Mouse (Mus musculus) large intestine, adult 2 months (tissue): ENCODE results near the gene Fkbp1b. TPM values are rescaled to one million over a fixed set of nuclear protein-coding genes. Genes with fewer than 3 reads are reported as not detected.
"Not testable (repeated sequence)": the region's sequence is repeated elsewhere in the genome, so short reads cannot be mapped to it uniquely, and the experiment has no call there.

Experiments
- DNase-seq: peaks from one replicate; pipeline ENCODE4 v3.0.0-alpha.2; 2012; ENCODE audit warnings: low read depth, low spot score
- WGBS: fragments of 180-500 bp; shearing (Covaris S2); methylation state at CpG from one replicate; pipeline ENCODE4 v1.1.7; 2018; 5-methylcytosine and 5-hydroxymethylcytosine counted together
- polyA plus RNA-seq: library from polyadenylated mRNA; depleted of rRNA; stranded (reverse); fragments of >200 nt; gene quantifications from 2 replicates; pipeline ENCODE4 v1.2.3, GENCODE M21; 2012

Fkbp1b gene
- polyA plus RNA-seq, 1 experiment: 3.0 TPM

DNA sequence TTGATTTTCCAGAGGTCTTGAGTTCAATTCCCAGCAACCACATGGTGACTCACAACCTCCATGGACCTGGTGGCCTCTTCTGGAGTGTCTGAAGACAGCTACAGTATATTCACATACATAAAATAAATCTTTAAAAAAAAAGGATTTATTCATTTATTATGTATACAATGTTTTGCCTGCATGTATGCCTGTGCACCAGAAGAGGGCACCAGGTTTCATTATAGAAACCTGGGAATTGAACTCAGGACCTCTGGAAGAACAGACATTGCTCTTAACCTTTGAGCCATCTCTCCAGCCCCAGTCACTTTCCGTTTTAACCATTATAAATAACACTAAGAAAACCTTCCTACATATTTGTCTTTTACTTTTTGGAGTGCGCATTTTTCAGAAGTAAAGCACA lies 15.4 kb upstream of the Fkbp1b start:
- DNase-seq: no peak
- 88% methylated on average over 2 of the region's 2 CpGs for WGBS

DNA sequence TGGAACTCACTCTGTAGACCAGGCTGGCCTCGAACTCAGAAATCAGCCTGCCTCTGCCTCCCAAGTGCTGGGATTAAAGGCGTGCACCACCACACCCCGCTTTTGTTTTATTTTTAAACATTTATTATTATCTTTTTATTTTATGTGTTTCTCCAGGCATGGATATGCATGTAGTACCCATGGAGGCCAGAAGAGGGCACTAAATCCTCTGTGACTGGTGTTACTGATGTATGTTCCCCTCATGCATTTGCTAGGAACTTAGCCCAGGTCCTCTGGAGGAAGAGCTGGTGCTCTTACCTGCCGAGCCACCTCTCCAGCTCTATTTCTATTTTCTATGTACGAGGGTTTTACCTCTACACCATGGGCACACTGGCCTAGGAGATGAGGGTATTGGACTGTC lies 14.8 kb upstream of the Fkbp1b start:
- 100% methylated on average over 5 of the region's 5 CpGs for WGBS
- DNase-seq: no peak

DNA sequence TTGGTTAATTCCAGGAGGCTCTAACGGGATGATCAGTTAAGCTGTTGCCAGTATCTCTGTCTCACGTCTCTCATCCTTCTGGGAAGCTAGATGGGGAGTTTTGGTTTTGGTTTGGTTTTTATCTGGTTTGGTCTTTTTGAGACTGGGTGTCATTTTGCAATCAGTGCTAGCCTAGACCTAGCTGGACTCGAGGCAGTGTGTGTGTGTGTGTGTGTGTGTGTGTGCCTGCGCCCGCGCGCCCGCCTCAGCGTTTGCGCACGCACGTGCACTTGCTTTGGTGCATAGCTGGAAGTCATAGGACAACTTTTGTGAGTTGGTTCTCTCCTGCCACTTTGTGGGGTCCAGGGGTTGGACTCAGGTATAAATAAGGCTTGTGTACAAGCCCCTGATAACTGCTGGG lies 2.4 kb upstream of the Fkbp1b start:
- DNase-seq: no peak
- 1% methylated on average over 12 of the region's 12 CpGs for WGBS

DNA sequence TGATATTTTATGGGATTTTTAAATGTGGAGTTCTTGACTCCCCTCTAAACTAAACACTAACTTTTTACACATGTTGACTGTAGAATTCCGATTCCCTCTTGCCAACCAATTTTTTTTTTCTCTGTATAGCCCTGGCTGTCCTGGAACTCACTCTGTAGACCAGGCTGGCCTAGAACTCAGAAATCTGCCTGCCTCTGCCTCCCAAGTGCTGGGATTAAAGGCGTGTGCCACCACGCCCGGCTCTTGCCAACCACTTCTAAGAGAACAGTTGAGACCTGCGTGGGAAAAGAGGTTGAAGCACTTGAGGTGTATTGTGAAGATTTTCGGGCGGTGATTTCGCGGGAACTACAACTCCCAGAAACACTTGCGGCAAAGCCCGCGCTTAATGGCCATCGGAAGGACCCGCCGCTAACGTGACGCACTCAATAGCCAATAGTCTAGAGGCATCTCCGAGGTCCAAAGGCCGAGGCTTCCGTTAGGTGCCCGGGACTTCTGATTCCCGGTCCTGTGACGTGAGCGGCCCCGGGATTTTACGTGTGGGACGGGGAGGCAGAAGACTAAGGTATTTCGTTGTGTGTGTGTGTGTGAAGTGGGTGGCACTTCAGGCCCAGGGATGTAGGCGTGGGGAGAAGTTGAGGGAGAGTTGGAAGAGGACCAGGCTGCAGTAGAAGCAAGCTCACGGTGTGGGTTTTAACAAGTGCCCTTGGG lies 1.7 kb upstream of the Fkbp1b start, which contains the start of gene Wdcp:
TSS of gene Wdcp (plus strand) at position 414 of the 708 bp plus-strand sequence.
- WGBS: under 1% methylated on average over 30 of the region's 30 CpGs
- peak; percentile 89 for DNase-seq

DNA sequence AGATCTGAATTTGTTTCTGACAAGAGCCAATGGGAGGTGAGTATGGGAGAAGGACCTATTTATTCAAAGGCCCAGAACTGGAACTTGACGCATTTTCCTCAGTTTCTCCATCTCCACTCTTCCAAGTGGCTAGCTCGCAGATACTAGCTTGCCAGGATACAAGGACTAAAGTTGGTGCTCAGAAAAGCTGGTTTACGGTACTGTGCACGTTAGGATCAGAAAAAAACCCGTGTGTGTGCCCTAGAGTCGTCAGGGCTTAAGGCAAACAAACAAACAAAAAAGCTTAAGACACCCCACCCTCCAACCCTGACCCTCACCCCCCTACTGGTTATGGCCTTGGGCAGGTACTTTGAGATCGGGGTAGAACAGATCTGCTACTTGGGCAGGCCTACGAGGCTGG lies 1.1 kb upstream of the Fkbp1b start:
- DNase-seq: no peak
- 85% methylated on average over 8 of the region's 8 CpGs for WGBS

DNA sequence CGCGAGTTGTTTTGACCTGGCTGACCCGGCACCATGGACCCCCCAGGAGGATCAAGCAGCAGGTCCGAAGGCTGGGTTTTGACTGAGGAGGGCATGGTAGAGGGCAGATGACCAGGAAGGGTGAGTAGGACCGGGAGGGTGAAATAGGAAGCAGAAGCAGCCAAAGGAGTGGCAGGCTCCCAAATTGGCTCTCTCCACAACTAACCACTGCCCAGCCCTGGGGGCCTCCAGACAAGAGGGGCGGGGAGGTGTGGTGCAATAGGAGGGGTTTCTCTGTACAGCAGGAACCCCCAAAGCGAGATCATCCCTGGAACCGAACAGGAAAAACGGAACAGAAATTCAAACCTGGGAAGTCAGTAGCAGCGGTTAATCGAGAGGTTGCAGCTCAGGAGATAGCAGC lies 650 bp downstream of the Fkbp1b start:
- WGBS: 5% methylated on average over 11 of the region's 11 CpGs

DNA sequence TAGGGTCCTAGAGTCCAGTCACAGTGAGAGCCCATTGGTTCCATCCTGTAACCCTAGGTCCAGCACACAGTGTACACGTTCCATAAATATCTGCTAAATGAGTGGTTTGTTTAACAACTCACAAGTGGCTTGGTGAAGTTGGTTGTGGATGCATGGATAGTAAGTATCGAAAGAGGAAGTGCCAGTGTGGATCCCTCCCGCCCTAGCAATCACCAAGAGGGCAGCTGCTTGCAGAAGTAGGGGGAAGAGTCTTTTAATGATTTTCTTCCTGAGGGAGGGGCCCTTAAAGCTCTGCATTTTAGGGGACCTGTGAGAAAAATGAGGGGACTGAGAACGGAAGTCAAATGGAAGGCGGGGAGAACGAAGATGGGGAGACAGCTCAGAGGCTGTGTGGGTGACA lies 1.4 kb downstream of the Fkbp1b start:
- WGBS: 37% methylated on average over 6 of the region's 6 CpGs

More for the DNA sequence above, 650 bp downstream of the Fkbp1b start:
- no peak for DNase-seq

DNA sequence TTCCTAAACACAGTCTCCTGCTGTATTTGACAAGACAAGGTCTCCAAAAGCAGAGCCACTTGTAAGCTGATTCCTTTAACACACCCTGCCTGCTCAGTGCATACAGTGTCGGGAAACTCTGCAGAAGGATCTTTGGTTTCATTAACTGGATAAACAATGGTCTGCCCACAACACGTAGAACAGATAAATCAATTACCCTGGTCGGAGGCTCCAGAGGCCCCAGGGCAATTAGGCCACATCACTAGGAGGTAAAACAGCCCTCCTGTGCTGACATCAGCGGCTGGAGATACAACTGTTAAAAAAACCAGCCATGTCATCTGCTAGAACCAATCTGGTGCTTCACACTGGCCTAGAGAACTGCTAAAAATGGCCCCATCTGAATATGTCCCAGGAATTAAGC lies 4.4 kb downstream of the Fkbp1b start:
- no peak for DNase-seq
- 42% methylated on average over 4 of the region's 4 CpGs for WGBS

More for the DNA sequence above, 1.4 kb downstream of the Fkbp1b start:
- no peak for DNase-seq

DNA sequence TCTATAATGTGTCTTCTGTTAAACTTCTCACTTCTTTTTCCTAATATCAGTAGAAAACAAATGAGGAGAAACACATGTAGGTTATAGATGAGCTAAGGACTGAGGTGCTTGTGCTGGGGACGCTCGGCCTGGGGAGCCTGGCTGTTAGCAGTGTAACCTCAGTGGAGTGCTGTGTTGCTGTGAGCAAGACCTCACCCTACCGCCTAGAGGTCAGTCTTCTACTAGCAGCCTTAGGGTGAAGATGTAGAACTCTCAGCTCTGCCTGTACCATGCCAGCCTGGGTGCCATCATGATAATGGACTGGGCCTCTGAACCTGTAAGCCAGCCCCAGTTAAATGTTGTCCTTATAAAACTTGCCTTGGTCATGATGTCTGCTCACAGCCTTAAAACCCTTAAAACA lies 14.1 kb downstream of the Fkbp1b start:
- no peak for DNase-seq
- WGBS: 89% methylated on average over 3 of the region's 3 CpGs

DNA sequence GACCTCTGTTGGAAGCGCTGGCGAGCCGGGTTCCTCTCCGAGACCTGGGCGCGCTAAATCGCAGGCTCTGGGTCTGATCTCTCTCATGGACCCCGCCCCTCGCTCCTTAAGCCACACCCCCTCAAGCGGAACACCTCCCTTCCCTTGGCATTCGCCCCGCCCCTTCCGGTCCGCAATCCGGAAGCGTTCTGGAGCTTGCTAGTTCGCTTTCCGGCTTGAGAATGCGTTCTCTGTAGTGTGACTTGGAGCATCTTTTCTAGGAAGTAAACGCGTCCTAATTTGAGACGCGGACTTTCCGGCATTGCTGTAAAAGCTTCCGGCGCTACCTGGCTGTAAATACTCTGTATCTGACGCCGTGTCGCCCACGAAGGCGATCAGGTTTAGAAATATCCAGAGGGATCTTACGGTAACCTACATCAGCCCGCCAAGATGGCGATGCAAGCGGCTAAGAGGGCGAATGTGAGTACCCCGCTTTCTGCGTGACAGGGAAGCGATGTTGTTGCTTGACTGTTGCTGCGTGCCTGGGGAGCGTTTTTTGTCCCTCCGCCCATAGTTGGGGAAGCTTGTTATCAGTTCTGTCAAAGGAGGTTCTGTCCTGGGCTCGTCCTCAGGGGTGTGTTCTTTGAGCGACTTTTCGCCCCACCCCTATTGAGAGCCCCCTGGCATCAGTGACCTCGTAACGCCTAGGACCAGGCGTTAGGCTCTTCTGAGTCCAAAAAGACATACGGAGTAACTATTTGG lies 23.9 kb downstream of the Fkbp1b start, which contains the start of gene Sf3b6:
TSS of gene Sf3b6 (plus strand) at position 184 of the 741 bp plus-strand sequence.
- under 1% methylated on average over 49 of the region's 49 CpGs for WGBS

DNA sequence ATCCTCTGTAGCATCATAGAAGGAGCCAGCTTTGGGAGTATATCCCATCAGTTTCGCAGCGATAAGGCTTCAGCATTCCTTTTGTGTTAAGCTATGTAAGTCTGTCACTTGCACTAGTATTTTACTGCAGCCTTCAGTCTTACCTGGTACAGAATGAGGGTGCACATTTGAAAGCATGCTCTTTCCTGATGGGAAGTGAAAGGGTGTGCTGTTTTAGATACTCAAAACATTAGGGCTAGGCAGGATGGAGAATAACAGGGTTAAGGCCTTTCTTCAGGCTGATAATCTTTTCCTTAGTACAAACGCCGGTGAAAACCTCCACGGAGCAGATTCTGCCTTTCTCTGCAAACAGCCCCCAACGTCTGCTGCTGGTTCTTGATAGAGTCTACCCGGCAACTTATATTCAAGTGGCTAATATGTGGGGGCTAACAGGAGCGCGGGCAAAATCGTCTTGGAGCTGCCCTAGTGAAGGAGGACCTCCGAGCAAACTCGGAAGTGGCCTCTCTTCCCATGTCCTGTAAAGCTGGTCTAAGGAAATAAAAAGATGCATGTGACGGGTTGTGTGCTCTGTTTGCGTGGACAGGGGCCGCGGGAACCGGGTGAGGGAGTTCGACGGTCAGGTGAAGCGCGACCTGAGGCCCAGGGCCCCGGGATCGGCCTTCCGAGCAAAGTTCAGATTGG lies 24.6 kb downstream of the Fkbp1b start:
- DNase-seq: no peak
- WGBS: 7% methylated on average over 24 of the region's 24 CpGs

More for the DNA sequence above, 23.9 kb downstream of the Fkbp1b start, which contains the start of gene Sf3b6:
- DNase-seq: peak; percentile 96

DNA sequence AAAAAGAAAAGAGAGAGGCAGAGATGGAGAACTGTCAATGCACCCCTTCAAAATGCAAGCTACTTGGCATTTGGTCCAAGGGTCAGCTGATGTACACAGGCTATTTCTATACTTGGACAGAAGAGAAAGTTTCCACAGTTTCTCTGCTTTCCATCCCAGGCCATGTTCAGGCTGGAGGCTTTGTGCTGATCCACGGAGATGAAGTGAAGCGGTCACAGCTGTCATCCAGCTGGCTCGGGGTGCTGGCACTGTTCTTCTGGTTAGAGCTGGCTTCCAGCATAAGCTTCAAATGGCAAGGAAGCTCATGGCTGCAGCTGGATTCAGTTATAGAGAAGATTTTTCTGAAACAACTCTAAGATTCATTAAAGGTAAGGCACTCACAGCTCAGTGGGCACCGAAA lies 27.8 kb downstream of the Fkbp1b start:
- no peak for DNase-seq
- WGBS: 77% methylated on average over 4 of the region's 4 CpGs

DNA sequence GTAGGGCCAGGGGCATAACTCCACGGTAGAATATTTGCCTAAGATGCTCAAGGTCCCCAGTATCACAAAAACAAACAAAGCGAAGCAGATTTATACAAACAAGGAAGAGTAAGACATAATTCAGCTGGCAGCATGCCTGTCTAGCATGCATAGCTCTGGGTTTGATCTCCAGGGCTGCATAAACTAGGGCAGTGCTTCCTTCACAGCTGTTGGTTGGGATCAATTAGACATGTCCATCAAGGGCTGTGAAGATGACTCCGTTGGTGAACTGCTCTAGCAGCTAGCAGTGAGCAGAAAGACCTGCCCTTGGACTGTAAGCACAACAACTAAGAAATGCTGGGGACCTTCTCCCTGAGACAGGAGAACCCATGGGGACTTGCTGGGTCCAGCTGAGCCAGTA lies 29.7 kb downstream of the Fkbp1b start:
- WGBS: 11% methylated on average over 3 of the region's 3 CpGs

DNA sequence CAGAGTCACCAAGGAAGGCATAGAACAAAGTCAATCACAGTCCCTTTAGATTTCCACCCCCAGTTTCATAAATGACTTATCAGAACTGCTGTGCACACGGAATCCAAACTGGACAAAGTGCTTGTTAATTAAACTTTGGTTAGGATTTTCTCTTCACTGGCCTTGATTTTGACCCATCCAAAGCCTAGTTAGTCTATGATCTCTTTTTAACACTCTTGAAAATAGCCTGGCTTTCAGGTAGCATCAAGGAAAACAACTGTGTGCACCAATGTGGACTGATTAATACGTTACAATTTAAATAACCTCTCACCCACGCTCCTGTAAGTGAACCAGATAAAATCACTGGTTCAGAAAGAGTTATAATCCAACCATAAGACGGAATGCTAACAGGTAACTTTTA lies 30.4 kb downstream of the Fkbp1b start:
- no peak for DNase-seq
- WGBS: 80% methylated on average over 4 of the region's 4 CpGs

More for the DNA sequence above, 29.7 kb downstream of the Fkbp1b start:
- DNase-seq: no peak

DNA sequence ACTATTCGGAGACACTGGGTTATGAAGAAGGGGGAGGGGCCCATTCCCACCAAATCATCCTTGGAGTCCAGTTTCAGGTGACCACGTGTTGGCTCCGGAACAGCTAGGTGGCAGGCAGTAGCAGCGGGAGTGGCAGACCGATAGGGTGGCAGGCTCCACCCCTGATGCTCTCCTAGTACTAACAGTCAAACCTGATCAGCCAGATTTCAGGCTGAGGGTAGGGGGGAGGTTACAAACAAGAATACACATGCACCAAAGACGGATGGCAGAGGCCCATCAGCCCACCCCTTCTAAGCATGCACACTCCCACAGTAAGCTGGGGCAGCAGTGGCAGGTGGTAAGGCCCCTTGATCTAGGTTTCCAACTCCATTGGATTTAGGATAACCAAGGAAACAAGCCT lies 43.9 kb downstream of the Fkbp1b start:
- 46% methylated on average over 6 of the region's 6 CpGs for WGBS
- DNase-seq: not testable (repeated sequence)

DNA sequence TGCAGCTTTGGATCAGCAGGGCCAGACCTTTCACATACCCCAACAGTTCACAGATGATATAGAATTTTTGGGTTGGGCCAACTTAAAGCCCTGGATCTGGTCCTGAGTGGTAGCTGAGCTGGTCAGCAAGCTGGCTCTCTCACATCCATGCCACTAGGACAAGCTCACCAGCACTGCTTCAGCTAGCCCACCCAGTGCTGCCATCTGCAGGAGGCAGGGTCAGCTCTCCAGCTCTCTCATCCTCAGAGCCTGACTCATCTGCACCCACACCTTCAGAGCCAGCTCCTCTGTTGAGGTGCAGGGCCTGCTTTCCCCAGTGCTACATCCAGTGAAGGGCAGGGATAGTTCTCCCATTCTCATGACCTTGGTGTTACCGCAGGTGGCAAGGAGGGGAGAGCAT lies 47.7 kb downstream of the Fkbp1b start:
- 44% methylated on average over 1 of the region's 1 CpGs for WGBS
- DNase-seq: no peak

DNA sequence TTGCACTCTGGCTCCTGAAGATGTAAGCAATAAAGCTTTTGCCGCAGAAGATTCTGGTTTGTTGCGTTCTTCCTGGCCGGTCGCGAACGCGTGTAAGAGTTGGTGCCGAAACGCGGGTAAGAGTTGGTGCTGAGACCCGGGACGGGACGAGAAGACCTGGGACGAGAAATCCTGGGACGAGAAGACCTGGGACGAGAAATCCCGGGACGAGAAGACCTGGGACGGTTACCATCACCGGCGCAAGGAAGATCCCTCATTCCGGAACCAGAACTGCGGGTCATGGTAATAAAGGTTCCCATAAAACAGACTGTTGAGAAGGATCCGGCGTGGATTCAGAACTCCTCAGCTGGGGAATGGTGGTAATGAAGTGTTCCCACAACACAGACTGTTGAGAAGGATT lies 53.3 kb downstream of the Fkbp1b start:
- WGBS: 95% methylated on average over 25 of the region's 25 CpGs
- not testable (repeated sequence) for DNase-seq

DNA sequence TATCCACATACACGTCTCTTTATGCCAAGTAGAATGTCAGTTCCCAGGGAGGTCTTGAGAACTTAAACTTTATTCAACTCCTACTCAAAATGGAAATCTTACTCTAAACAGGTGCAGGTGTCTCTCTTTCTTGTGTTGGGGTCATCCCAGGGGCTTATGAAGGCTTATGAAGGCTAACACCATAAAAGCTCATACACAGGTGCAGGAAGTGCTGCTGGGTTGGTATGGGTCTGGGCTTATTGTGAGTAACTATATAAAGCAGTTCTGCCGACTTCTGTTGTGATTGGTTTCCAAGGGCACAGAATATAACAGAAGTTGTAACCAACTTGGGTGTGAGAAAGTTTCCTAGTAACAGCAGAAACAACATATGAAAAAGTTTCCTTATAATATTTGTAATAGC lies 56.9 kb downstream of the Fkbp1b start:
- WGBS: 41% methylated on average over 2 of the region's 2 CpGs

DNA sequence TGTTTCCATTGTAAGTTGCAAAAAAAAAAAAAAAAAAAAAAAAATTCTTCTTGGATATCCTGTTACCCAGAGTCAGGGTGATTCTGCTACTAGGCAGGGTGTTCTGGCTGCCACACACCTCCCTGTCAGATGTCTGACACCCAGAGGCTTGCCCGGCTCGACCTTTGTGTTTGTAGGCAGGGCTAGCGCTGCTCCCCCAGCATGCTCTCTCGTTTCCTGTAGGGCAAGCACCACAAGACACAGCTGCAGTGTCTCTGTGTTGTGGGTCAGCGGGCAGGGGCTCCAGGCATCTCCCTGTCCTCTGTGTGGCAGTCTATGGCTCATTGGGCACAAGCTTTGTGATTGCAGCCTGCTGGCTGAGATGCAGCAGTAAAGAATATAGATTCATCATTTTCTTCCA lies 57.8 kb downstream of the Fkbp1b start:
- WGBS: 49% methylated on average over 5 of the region's 5 CpGs
- DNase-seq: no peak

More for the DNA sequence above, 56.9 kb downstream of the Fkbp1b start:
- no peak for DNase-seq
